Mouse (Mus musculus) heart, adult 11 months (tissue): Measurements from ENCODE around the gene Wdr6.

Source experiments
- DNase-seq: peaks from one replicate; pipeline ENCODE4 v3.0.0; 2022

Gene Wdr6

DNA sequence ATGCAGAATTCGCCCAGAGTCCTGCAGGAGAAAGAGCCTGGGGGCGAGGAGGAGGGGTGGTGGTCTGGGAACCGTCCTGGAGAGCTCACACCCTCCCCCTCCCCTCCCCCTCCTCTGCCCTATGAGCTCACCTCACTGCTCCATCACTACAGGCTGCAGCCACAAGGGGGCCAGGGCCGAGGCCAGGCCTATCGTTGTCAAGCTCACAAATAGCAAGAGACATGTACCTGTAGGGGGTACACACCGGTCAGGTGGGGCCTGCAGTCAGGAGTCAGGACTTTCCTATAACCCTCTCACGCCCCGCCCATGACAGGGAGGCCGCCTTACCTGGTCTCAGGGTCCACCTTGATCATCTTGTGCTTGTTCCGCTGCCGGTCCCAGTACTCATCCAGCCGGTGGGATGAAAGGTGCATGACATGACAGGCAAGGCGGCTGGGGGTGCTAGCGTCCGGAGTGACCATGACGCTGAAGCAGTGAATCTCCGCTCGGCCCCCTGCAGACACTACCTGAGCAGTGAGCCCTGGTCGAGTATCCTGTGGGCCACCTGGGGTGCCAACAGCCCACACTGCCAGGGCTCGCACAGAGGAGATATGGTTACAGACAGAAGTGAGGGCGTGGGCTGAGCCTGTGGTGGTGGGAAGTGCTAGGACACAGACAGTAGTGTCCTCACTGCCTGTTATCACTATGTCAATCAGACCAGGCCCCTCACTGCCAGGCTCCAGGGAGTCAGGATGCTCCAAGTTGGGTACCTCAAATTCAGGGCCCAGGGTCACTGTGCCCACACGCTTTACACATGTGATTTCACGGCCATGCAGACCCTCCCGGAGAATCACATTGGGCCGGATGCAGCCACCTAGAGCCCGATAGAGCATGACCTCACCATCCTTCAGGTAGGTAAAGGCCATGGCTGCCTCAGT, 4.5 kb downstream of the Wdr6 start:
- peak; percentile 94 for DNase-seq

GRCm38 (mm10) chr9:108572321-108572720, 6.2 kb downstream of the Wdr6 start:
- DNase-seq = peak; percentile 83

DNA sequence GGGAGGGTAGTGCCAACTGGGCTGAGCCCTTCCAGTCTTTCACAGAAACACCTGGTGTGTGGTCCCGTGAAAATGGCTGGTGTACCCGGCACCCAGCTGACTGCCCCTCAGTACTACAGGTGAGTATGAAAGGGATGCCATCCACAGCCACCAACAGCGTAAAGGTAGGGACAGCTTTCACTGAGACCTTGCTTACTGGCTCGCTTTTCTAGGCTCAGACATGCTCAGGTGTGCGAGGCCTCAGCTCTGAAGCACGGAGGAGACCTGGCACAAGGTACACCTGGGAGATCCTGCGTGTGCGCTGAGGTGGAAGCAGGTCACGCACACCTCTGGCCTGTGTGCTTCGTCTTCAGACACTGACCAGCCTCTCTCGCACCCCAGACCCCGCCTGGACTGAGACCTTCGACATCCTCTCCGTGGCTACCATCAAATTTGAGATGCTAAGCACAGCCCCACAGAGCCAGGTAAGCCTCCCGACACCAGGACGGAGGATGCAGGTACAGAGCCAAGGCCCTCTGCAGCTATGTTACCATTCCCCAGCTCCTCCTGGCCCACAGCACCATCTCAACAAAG, 7.1 kb downstream of the Wdr6 start:
- peak; percentile 90 for DNase-seq

DNA sequence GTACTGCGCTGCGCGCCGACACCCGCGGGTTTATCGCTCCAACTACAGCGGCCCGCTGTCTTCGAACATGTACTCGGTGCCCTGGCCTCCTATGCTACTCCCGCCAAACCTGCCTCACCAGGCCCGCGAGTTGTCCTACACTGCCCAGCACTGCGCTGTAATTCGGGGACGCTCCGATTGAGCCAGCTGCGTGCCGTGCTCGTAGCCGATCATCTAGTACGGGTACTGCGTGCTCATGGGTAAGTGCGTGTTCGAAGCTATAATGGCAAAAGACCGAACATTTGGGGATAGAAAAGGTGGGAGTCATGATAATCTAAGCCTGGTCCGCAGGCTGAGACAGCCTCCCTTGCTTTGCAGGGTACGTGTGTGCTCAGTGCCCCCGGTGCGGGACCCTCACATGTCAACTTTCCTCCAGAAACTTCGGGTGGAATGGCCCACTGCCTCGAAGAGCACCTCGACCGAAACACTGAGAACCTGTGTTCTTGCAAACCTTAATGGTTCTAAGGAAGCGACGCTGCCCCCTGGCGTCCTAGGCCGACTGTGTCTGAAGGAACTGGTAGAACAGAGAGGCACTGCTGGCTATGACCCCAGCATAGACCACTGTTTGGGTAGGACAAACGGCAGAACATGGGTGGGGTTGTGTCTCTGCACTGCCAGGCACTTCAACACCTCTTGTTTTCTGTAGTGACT, 8.2 kb downstream of the Wdr6 start:
- peak; percentile 97 for DNase-seq

DNA sequence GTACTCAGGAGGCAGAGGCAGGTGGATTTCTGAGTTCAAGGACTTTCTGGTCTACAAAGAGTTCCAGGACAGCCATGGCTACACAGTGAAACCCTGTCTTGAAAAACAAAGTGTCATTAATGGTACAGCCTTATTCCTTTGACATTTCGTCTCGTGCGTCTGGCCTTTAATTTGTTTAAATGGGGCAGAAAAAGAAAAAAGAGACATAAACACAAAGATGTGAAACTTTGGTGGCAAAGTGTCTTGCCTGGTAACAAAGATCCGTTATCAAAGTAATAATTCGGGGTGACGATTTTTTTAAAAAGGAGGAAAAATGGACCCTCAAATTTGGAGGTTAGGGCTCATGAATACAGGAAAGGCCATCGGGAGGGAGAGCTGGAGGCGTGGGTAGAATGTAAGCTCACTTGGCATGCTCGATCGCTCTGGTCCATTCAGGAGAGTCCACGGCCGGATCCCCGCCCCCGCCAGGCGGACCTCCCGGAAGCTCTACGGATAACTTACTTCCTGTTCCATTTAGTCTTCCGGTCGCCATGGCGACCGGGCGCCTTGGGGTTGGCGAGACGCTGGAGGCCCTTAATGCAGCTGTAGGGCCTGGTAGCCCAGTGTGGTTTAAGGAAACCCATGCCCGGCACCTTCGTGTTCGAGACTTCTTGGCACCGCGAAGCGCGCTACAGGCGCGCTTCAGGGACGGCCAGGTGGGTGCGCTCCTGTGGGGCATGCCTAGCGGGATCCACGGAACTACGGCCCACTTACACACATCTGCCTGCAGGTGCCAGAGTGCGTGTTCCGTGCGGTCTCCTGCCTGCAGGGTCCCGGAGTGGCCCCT, 8.9 kb downstream of the Wdr6 start, which contains the start of gene Dalrd3:
Dalrd3 (plus strand) TSS at position 506 of the 826 bp plus-strand sequence.
- DNase-seq = peak; percentile 99

DNA sequence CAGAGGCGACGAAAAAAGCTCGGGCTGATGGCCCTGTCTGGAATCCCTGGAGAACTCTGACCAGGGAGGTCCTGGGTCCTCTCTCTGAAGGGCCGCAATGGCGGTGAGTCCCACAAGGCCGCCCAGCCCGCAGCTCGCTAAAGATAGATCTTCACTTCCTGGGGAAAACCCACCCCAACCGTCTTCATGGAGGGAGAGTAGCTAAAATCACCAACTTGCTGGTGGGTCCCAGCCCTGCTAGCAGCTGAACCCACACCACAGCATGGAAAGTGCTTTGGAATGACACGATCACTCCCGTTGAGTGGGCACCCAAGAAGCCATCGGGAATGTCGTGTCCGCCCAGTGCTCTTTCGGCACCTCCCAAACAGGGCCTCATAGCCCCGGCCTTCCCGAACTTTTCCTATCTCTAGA, 10.0 kb downstream of the Wdr6 start:
- peak; percentile 94 for DNase-seq

DNA sequence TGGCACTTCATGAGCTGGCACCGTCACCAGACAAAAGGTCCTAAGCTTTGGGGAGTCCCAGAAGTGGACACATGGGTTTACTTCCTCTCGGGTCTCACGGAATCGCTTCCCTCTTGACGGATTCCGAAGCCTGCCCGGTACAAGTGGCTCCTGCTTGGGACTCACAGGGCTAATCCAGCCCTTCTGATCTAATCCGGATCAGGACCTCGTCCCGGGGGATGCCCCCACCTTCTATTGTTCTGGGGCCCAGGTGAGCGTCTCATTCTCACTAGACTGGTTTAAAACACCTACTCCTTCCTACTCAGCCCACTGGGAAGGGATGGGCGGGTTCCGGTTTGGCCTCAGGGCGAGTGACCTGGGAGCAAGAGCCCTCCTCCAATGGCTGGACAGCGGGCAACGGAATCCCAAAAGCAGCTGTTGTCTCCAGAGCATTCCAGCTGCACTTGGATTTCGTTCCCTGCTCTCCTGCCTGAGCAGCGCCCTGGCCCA, 10.6 kb downstream of the Wdr6 start:
- peak; percentile 98 for DNase-seq

DNA sequence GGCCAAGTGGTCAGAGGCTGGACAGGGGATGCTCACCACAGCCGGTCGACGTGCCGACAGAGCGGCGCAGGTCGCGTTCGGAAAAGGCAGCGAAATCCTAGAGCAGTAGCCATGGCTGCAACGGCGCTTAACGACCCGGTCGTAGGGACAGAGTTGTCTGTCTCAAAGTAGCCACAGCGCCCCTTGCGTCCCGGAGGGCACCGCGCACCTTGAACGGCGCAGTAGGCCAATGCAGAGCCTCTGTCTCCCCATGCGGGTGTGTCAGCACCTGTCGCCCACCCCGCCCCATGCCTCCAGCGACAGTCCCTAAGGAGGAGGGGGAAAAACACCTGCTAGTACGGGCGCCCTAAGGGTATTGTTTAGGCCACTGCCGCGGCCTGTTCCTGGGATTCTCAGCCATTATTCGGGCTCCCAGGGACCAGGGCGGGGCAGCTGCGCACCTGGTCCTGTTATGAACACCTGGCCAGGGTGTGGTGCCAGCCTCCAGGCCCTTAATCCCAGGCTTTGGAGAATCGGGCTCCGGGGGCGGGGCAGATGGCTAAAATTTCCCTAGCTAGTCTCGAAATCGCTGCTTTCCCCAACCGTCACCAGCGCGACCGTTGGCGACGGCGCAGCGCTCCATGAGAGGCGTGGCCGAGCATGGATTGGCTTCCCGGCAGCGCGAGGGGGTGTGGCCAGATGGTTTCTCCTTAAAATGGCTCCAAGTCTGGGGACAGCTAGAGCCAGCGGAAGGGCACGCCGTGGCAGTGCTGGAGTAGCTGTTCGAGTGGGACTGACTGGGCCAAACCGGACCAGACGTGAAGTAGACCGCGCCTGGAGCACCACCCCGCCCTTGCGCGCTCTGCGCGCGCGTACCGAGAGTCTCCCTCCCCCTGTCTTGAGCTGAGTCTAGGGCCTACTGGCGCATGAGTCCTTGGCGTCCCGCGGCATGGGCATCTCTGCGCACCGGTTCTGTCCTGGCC, 11.4 kb downstream of the Wdr6 start, which contains the start of gene Ndufaf3:
Ndufaf3 (minus strand) TSS at position 620 of the 962 bp plus-strand sequence.
- DNase-seq = peak; percentile 100

DNA sequence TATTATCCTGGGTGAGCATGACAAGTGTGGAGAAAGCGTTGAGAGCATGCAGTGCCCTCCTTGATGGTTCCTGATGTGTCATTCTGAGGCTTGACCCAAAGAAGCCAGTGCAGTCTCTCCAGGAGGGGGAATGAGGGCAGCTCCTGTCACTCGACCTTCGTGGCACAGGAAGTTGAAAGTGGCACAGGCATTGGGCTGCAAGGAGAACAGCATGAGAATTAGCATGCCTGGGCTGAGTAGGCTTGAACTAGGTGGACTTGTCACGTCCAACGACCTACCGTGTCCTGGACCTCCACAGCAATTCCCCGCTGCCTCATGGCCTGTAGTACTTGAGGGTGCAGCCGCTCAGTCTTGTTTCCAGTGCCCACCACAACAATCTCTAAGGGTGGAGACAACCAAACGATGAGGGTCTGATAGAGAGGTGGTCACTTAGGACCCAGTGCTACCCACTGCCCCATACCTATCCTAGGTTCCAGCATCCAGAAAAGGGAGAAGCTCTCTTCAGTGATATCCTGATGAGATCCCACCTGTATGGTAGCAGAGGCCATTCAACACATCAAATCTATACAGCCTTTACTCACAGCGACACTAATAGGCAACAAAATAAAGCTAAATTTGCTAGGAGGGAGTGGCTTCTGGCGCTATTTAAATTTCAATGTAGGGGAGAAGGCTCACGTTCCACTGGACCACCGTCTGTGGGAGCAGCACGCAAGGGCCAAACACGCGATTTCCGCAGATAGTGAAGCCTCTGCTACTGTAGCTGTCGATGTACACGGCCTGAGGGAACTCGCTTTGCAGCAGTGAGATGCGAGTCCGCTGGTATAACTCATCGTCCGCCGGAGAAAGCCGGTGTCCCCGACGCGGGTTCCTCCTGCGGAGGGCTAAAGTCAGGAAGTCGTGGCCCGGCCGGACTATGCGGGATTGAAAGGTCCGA, 12.4 kb downstream of the Wdr6 start:
- DNase-seq = peak; percentile 94

DNA sequence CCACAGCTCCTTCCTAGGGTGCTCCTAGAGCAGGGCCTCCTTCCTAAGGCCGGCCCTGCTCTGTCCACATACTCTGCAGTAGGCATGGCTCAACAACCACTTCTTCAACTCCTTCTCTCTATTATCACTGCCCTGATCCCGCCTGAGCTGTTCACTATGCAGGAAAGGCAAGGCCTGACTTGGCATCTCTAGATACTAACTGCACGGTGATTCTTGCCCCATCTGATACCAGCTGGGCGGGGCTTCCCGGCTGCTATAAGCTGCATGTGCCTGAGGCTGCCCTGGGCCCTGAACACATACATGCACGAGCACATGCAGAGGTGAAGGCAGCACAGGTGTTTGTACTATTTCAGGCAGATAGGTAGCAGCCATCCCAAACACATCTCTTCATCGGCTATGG, 14.4 kb downstream of the Wdr6 start:
- DNase-seq = peak; percentile 90

DNA sequence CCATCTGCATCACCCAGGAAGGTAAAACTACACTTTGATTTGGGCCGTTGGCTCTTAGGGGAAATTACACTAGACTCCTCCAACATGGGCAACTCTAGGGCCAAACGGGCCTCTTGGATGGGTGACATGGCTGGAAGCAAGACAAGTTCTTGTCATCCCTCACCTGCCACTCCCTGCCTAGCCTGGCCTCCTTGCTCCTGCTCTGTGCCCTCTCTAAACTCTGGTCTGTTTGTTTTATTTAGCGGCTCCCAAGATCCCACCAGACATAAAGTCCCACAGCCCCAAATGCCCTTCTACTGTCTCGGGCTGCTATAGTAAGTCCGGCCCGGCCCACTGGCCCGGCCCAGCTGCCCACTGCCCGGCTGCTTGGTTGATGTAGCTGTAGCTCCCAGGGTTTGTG, 14.9 kb downstream of the Wdr6 start:
- peak; percentile 90 for DNase-seq

- peak; percentile 100 for DNase-seq
Observed at GRCm38 (mm10) chr9:108560227-108560841, 18.2 kb downstream of the Wdr6 start, which contains the start of gene Impdh2. Impdh2 (plus strand) TSS chr9:108560286.

DNA sequence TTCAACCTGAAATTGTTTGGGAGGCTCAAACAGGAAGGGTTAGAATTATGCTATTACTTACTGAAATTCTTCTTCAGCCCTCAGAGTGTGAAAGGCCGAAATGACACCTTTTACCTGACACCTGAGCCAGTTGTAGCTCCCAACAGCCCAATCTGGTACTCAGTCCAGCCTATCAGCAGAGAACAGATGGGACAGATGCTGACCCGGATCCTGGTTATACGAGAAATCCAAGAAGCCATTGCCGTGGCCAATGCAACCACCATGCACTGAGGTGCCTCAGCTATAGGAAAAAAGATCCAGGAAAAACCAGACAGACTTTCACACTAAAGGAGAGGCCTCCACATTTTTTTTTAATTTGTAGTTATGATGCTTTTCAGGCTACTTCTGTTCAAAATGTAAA, 19.4 kb downstream of the Wdr6 start:
- peak; percentile 92 for DNase-seq

DNA sequence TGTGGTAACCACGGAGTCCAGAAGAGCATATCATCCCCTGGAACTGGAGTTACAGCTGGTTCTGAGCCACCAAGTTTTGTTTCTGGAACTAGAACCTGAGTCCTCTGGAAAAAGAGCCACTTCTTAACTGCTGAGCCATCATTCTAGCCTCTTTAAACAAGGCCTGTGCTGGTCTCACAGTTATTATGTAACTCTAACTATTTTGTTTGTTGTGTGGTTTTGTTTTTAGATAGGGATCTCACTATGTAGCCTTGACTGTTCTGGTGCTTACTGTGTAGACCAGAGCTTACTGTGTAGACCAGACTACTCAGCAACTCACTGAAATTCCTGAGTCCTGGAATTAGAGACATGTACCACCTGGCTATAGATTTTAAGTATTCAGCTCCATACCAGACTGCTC, 31.7 kb downstream of the Wdr6 start:
- DNase-seq = no peak

- DNase-seq = peak; percentile 59
Observed at GRCm38 (mm10) chr9:108545986-108546385, 32.6 kb downstream of the Wdr6 start.

DNA sequence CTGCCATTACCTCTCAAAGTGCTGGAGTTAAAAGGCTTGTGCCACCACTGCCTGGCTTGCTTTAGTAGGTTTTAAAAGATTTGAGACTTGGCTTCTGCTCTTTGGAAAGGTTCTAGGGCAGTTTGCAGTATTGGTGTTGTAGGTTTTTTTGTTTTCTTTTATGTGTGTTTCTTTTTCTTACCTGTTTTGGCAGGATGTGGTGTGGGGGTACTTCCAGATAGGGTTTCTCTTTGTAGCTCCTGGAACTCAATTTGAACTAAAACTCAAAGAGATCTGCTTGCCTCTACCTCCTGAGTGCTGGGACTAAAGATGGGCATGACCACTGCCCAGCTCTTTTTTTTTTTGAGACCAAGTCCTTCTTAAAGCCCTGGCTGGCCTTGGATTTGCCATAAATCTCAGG, 37.7 kb downstream of the Wdr6 start:
- peak; percentile 0 for DNase-seq

DNA sequence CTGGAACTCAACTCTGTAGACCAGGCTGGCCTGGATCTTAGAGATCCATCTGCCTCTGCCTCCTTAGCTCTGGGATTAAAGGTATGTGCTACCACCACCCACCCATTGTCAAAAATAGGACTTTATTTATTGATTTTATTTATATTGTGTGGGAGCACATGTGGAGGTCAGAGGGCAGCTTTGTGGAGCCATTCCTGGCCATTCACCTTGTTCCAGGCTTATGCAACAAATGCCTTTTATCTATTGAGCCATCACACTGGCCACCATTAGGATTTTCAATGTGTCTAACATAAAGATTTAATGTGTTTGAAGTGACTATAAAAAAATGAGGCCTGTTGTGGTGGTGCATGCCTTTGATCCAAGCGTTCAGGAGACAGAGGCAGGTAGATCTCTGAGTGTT, 47.0 kb downstream of the Wdr6 start:
- DNase-seq = peak; percentile 54

- peak; percentile 7 for DNase-seq
Observed at GRCm38 (mm10) chr9:108530954-108531353, 47.6 kb downstream of the Wdr6 start.

- DNase-seq = peak; percentile 82
Observed at GRCm38 (mm10) chr9:108525400-108525799, 53.1 kb downstream of the Wdr6 start.
